Mouse (Mus musculus) naive thymus-derived CD4-positive, alpha-beta T cell, adult 5 months (primary cell): ENCODE measurements around the gene Il12rb2. TPM values are rescaled to one million over a fixed set of nuclear protein-coding genes. Genes with fewer than 3 reads are reported as not detected.

Experiments
- polyA plus RNA-seq: library from polyadenylated mRNA; unstranded; fragments of 100-300 nt; shearing (Covaris generic); gene quantifications from one replicate; pipeline ENCODE4 v1.2.1, GENCODE M21; 2017

The Il12rb2 gene
- polyA plus RNA-seq: 2.0 TPM

GRCm38 (mm10) chr6:67375982-67376391 lies at the start of gene Il12rb2:
Gene Il12rb2 (minus strand): TSS chr6:67376188.

Other genes with a start within 250 kb of the Il12rb2 start
- 530 TPM for gene Serbp1, start 138.0 kb downstream of the Il12rb2 start, polyA plus RNA-seq
- gene Il23r, start 115.7 kb upstream of the Il12rb2 start, polyA plus RNA-seq: not detected
- gene Tacstd2, start 159.6 kb upstream of the Il12rb2 start, polyA plus RNA-seq: not detected